30 mouse cellular contexts compared by ENCODE assay signal in the genomic region with DNA sequence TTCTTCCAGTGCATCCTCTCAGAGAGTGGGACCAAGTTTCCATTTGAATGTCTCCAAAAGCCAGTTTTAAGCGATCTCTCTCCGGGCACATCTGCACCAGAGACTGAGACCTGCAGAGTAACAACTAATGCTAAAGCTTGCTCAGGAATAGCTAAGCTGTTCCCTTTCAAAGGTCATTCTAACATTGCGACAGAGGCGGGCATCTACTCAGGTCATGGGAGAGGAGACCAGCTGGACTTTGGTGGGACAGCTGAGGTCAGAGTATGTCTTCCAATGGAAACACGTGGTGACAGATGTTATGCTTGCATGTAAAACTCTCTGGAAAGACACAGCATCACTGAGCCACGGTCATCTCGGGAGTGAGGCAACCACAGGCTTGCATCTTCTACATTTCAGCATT. TPM values are rescaled to one million over a fixed set of nuclear protein-coding genes. Genes with fewer than 3 reads are reported as not detected.
A peak's percentile ranks its signal among the peaks of the same experiment; 100 is the strongest.
DNase-seq lines count a peak whose midpoint lies in the region; ATAC-seq and TF ChIP-seq lines count a peak whose summit lies in the region.
"Had no signal": no experiment of that assay in that cellular context is flagged by ENCODE, and none has a peak within 500 bp of the region (broad histone marks: within the 10 kb centered on the region; RNA-seq: fewer than 3 reads in every experiment).

No protein-coding gene starts in this region.

- no peaks in the 10 kb centered on the region for H3K9me3 ChIP-seq in kidney, embryonic 16.5 days (ENCODE audit: low read length)
- no peaks in the 10 kb centered on the region for H3K9me3 ChIP-seq in liver, embryonic 12.5 days (replicated peaks)
- H3K9me3 ChIP-seq in liver, postnatal 0 days (ENCODE audit: low read length): no peaks in the 10 kb centered on the region
- H3K9me3 ChIP-seq: embryonic facial prominence, embryonic 12.5 days; hindbrain, embryonic 13.5 days; lung, embryonic 15.5 days; megakaryocyte, embryonic 14.5 days; midbrain, embryonic 12.5 days; neural tube, embryonic 12.5 days had no signal

- H3K4me1 ChIP-seq in kidney, adult 2 months (ENCODE audit: control insufficient read depth, insufficient read depth, low read length): no peaks in the 10 kb centered on the region
- no peaks in the 10 kb centered on the region for H3K4me1 ChIP-seq in kidney, embryonic 16.5 days (ENCODE audit: insufficient read depth, low read length)
- no peaks in the 10 kb centered on the region for H3K4me1 ChIP-seq in liver, embryonic 12.5 days
- no peaks in the 10 kb centered on the region for H3K4me1 ChIP-seq in liver, postnatal 0 days (ENCODE audit: insufficient read depth)
- H3K4me1 ChIP-seq: hindbrain, embryonic 13.5 days; lung, embryonic 15.5 days; megakaryocyte, embryonic 14.5 days; midbrain, embryonic 12.5 days; neural tube, embryonic 12.5 days had no signal

- ATAC-seq in kidney, embryonic 16.5 days (ENCODE audit: low FRiP score, low TSS enrichment): no peak
- peak; percentile 52; the same call in 1 of the 2 replicates for ATAC-seq in liver, embryonic 12.5 days
- ATAC-seq in liver, postnatal 0 days: peak; percentile 99
- ATAC-seq: forebrain, embryonic 14.5 days; intestine, postnatal 0 days; Patski had no signal

- no peak overlapping the region for H3K4me3 ChIP-seq in kidney, adult 2 months (ENCODE audit: insufficient read depth, low read depth, low read length)
- H3K4me3 ChIP-seq in kidney, embryonic 16.5 days (ENCODE audit: low read length): no peak overlapping the region
- H3K4me3 ChIP-seq in liver, embryonic 12.5 days: no peak overlapping the region
- no peak overlapping the region for H3K4me3 ChIP-seq in liver, postnatal 0 days (ENCODE audit: low read depth, low read length)
- H3K4me3 ChIP-seq: embryonic facial prominence, embryonic 12.5 days; hindbrain, embryonic 13.5 days; lung, embryonic 15.5 days; megakaryocyte, embryonic 14.5 days; midbrain, embryonic 12.5 days; myocyte; neural tube, embryonic 12.5 days had no signal

- no peak overlapping the region for H3K9ac ChIP-seq in kidney, embryonic 16.5 days (replicated peaks; ENCODE audit: low read length)
- H3K9ac ChIP-seq in liver, embryonic 12.5 days: no peak overlapping the region
- H3K9ac ChIP-seq in liver, postnatal 0 days (replicated peaks): no peak overlapping the region
- H3K9ac ChIP-seq: embryonic facial prominence, embryonic 12.5 days; hindbrain, embryonic 13.5 days; lung, embryonic 15.5 days; midbrain, embryonic 12.5 days; neural tube, embryonic 12.5 days had no signal

- peak; percentile 68 for DNase-seq in kidney, adult 2 months
- DNase-seq in kidney, postnatal 14 days: peak; percentile 34
- peak; percentile 59 for DNase-seq in liver, postnatal 0 days
- no peak for DNase-seq in urinary bladder, postnatal 4 days (ENCODE audit: low spot score in 2 of 2)
- DNase-seq in layer of hippocampus, adult 11-12 months (ENCODE audit: low spot score): no peak
- DNase-seq: adrenal gland, postnatal 10 days; cerebellum, adult 9-10 months; embryo, embryonic 11 days; gastrocnemius, postnatal 25 days; heart, adult 11 months; heart, postnatal 4 days; layer of hippocampus, postnatal 36 days; left cerebral cortex, postnatal 4 days; lung, postnatal 36 days; right cerebral cortex, postnatal 4 days; thymus, adult 2 months; thymus, postnatal 36 days had no signal

- 65% methylated on average over 7 of the region's 7 CpGs for whole genome bisulfite sequencing in kidney, adult 2 months
- WGBS in kidney, embryonic 16.5 days: 85% methylated on average over 7 of the region's 7 CpGs
- 69% methylated on average over 7 of the region's 7 CpGs for WGBS in liver, embryonic 12.5 days (ENCODE audit: insufficient replicate concordance)
- WGBS in liver, postnatal 0 days (ENCODE audit: insufficient replicate concordance): 60% methylated on average over 7 of the region's 7 CpGs

- H3K27me3 ChIP-seq in kidney, adult 2 months (replicated peaks; ENCODE audit: control insufficient read depth, insufficient read depth, low read length): no peaks in the 10 kb centered on the region
- no peaks in the 10 kb centered on the region for H3K27me3 ChIP-seq in kidney, embryonic 16.5 days (ENCODE audit: insufficient read depth, low read length)
- H3K27me3 ChIP-seq in liver, embryonic 12.5 days (replicated peaks): no peaks in the 10 kb centered on the region
- H3K27me3 ChIP-seq in liver, postnatal 0 days (ENCODE audit: insufficient read depth, low read length): no peaks in the 10 kb centered on the region
- H3K27me3 ChIP-seq: embryonic facial prominence, embryonic 12.5 days; hindbrain, embryonic 13.5 days; lung, embryonic 15.5 days; midbrain, embryonic 12.5 days; neural tube, embryonic 12.5 days had no signal

- H3K27ac ChIP-seq in kidney, adult 2 months (ENCODE audit: insufficient read depth, low read depth, low read length): no peak overlapping the region
- no peak overlapping the region for H3K27ac ChIP-seq in kidney, embryonic 16.5 days (ENCODE audit: low read length)
- no peak overlapping the region for H3K27ac ChIP-seq in liver, embryonic 12.5 days
- H3K27ac ChIP-seq in liver, postnatal 0 days (ENCODE audit: low read depth): no peak overlapping the region
- H3K27ac ChIP-seq: embryonic facial prominence, embryonic 12.5 days; hindbrain, embryonic 13.5 days; lung, embryonic 15.5 days; midbrain, embryonic 12.5 days; neural tube, embryonic 12.5 days had no signal

- TF ChIP-seq POLR2A in kidney, adult 2 months (IDR thresholded peaks at IDR 0.05; ENCODE audit: low read depth, low read length): no peak

- no peak overlapping the region for H3K4me2 ChIP-seq in kidney, embryonic 16.5 days (replicated peaks; ENCODE audit: low read depth, low read length)
- no peak overlapping the region for H3K4me2 ChIP-seq in liver, embryonic 12.5 days
- no peak overlapping the region for H3K4me2 ChIP-seq in liver, postnatal 0 days (ENCODE audit: low read depth, low read length)
- H3K4me2 ChIP-seq: embryonic facial prominence, embryonic 12.5 days; heart, embryonic 11.5 days; hindbrain, embryonic 13.5 days; lung, embryonic 15.5 days; midbrain, embryonic 12.5 days; neural tube, embryonic 12.5 days had no signal

- no peaks in the 10 kb centered on the region for H3K36me3 ChIP-seq in kidney, adult 2 months (ENCODE audit: control insufficient read depth, insufficient read depth, low read length)
- H3K36me3 ChIP-seq in kidney, embryonic 16.5 days (ENCODE audit: insufficient read depth, low read length): peaks cover 13% of the 10 kb centered on the region; the same call in 1 of the 2 replicates
- no peaks in the 10 kb centered on the region for H3K36me3 ChIP-seq in liver, embryonic 12.5 days
- no peaks in the 10 kb centered on the region for H3K36me3 ChIP-seq in liver, postnatal 0 days (replicated peaks; ENCODE audit: insufficient read depth, low read length)

- TF ChIP-seq CTCF in kidney, adult 2 months (conservative IDR thresholded peaks at IDR 0.05; ENCODE audit: insufficient read depth, insufficient read length, low read depth, low read length): no peak
- TF ChIP-seq CTCF in liver, postnatal 0 days (IDR thresholded peaks at IDR 0.05; ENCODE audit: low read depth): no peak

- no peak for TF ChIP-seq EP300 in liver, postnatal 0 days (IDR thresholded peaks at IDR 0.05; ENCODE audit: low read depth)

RNA-seq across cellular contexts. Expression of gene Rev1, which starts 46.5 kb away (rescaled TPM):
- polyA plus RNA-seq in kidney, adult 2 months (2012; rRNA removed): 7.7 and 8.4 TPM in 2 replicates
- 18.2 and 22.8 TPM in 2 replicates for polyA plus RNA-seq in kidney, embryonic 16.5 days (2015; fragmentation: Nextera tagmentation; extraction: Ambion mirVana)
- 28.1 and 28.4 TPM in 2 replicates for polyA plus RNA-seq in liver, embryonic 12.5 days (2016; fragmentation: Nextera tagmentation; extraction: Ambion mirVana)
- polyA plus RNA-seq in liver, postnatal 0 days (2015; fragmentation: Nextera tagmentation; extraction: Ambion mirVana): 8.1 and 8.8 TPM in 2 replicates

Comparison
In these comparisons a context has a peak if more than half of its experiments do, and no peak if none do; other contexts are left out.
1. DNase-seq: peak in kidney, adult 2 months (single experiment), kidney, postnatal 14 days (single experiment) and liver, postnatal 0 days (single experiment); none in urinary bladder, postnatal 4 days (0 of 2) and layer of hippocampus, adult 11-12 months (single experiment).